Mouse (Mus musculus): Measurements from ENCODE around the gene Eid1.
A peak's percentile ranks its signal among the peaks of the same experiment; 100 is the strongest.

Gene Eid1

DNA sequence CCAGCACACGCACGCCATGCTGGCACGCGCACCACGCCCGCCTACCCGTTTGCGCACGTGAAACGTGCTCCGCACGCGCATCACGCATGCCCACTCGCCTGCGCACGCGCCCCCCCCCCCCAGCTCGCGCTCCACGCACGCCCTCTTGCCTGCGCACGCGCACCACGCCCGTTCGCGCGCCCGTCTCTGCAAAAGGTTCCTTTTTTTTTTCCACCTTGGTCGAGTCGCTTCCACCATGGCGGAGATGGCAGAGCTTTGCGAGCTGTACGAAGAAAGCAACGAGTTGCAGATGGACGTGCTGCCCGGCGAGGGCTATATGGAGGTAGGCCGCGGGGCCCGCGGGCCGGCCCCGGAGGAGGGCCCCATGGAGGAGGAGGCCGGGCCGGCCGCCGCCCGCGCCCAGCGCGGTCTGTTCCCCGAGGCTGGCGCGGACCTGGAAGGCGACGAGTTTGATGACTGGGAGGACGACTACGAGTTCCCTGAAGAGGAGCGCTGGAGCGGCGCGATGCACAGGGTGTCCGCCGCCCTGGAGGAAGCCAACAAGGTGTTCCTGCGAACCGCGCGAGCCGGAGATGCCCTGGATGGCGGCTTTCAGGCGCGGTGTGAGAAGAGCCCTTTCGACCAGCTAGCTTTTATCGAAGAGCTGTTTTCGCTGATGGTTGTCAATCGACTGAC lies at the start of gene Eid1:
TSS of gene Eid1 (plus strand) at position 139 of the 675 bp plus-strand sequence.
- DNase-seq (ENCODE audit: low spot score): peak; percentile 89

DNA sequence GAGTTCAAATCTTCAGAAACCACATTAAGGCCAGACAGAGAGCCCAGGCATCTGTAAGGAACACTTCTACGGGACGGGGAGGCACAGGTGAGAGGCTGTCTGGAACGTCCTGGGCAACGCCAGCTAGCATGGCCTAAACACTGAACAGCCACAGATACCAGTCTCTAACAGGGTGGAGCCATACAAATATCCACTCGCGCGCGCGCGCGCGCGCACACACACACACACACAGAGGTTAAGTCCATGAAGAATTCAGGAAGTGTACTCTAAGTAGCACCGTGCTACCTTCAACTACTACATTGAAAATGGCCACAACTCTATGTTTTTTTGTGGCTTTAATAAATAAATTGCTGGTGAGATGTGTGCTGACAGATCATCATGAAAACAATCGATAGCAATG lies 49.7 kb upstream of the Eid1 start:
- DNase-seq (ENCODE audit: low spot score): no peak

DNA sequence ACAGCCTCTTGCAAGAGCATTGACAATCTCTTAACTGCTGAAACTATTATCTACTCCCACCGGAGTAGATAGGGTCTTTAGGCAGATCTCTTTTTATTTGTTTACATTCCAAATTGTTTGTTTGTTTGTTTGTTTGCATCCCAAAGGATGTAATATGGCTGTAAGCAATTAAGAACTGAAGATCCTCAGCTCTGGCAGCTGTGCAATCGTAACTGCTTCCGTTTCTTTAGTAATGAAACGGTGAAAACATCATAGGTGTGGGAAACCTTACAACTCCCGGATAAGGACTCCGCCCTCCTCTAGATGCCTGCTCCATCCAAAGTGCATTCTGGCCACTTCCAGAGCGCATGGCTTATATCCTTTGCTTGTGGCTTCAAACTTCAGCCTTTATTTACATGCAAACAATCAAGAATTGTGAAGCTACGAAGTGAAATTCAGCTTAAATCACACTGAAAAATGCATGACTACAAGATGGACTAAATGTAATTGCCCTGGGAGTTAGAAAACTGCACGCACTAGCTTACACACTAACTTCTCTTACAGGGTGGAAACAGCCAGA lies 48.7 kb upstream of the Eid1 start:
- DNase-seq (ENCODE audit: low spot score): no peak

DNA sequence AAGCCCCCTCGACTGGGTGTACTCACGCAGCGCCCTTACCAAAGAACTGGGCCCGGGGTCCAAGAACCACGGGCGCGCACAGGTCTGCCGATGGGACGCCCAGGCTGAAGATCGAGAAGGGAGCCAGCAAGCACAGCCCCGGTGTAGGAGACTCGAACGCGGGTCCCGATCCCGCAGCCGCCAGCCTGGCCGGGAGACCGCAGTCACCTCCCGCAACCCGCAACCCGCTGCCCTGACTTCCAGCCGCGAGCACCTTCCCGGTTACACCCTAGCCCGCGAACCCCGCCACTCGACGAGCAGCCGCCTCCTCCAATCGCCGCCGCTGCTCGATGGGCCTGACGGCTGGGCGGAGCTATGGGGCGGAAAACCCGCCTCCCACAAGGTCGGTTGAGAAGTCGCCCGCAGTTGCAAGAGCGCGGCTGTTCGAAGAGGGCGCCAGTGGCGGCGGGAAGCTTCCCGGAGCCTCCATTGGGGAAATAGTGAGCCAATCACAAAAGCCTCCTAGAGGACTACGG lies 48.0 kb upstream of the Eid1 start, which contains the start of gene Cep152:
TSS of gene Cep152 (minus strand) at position 277 of the 515 bp plus-strand sequence.
- DNase-seq (ENCODE audit: low spot score): peak; percentile 97

DNA sequence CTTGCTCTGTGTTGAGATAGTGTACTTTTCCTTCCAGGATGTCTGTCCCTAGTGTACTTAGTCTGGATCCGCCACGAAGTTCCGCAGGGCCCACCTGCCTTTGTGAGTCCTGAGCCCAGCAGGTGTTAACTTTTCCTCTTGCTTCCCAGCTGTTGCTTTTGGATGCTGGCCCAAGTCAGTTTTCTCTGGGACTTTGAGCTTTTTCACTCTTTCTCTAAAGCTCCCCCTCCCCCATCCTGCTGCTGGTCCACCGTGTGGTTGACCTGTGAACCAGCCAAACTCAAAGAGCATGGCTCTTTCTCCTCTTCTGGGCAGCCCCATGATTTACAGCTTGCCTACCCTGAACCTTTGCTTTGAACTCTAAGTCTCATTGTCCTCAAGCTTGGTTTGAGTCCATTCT lies 46.4 kb upstream of the Eid1 start:
- DNase-seq (ENCODE audit: low spot score): no peak

DNA sequence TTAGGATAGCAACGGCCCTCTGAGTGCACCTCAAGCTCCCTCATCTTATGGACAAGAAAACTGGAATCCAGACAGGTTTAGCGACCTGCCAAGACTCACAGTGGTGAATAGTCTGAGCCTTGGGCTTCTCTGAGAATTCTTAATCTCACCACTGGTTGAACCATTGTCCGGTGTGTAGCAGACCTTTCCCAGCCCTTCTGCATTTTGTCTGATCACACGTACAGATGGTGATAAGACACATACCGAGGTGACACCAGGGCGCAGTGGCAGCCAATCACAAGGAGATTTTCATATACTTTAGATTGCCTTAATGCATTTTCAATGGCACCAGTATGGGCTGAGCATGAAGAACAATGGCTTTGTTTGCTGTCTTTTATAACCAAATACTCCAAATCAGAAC lies 44.4 kb upstream of the Eid1 start:
- DNase-seq (ENCODE audit: low spot score): no peak

DNA sequence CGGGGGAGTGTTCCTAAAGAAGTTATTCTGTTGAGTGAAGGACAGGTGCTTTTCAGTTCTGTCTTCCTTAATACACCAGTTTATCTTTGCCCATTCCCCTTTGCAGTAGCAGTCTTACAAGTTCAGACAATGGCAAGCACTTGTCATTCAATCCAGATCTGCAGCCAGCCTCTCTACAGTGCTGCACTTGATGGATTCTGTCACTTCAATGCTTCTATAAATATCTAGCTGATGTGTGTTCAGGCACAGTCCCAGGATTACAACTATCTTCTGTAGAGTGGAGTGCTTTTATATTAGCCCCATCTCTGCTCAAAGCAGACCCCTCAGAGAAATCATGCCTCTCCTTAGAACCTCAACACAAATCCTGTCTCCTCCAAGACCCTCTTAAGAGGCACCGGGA lies 42.9 kb upstream of the Eid1 start:
- no peak for DNase-seq (ENCODE audit: low spot score)

DNA sequence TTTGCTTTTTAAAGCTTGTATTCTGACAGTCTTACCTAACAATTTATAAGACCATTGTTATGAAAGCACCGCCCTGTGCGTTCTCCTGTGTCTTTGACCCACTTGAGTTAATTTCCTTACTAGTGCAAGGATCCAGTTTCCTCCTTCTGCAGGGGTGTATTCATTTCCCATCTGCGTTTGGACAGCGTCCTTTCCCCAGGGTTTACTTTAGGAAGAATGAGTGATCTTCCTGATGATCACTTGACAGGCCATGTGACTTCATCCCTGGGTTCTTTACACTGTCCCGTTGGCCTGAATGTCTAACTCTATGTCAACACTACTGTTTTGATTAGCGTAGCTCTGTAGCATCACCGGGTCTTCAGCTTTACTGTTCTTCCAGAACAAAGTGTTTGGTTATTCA lies 35.6 kb upstream of the Eid1 start:
- DNase-seq (ENCODE audit: low spot score): no peak

DNA sequence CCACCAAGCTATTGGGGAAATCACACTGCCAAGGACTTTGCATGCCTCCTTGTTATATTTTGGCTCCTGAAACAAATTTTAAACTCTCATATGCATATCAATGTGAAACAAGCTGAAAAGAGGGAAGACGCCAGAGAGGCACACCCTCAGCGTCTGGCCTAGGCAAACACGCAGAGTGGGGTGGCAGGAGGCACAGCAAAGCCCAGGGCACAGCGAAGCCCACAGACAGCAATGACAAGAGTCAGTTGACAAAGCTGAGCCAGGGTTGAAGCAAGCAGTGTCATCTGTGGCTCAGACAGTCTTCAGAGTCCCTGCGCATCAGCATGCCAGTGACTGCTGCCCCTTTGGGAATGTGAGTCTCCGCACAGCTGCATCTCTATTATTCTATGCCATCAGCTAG lies 28.0 kb upstream of the Eid1 start:
- DNase-seq (ENCODE audit: low spot score): no peak

DNA sequence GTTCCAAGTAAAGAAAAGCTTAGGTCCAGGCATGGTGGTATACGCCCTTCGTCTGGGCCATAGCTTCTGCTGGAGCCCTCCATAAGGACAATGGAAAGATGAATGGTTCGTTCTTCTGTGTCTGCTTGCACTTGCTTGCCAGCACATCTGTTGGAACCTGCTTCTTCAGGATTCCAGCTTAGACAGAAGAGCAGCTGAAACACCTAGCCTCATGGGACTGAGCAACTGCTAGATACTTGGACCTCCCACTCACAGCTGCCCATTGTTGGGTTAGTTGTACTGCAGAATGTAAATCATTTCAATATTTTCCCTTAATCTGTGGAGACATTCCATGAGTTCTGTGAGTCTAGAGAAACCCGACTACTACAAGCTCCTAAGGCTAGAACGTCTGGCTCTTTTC lies 22.9 kb upstream of the Eid1 start:
- DNase-seq (ENCODE audit: low spot score): no peak

DNA sequence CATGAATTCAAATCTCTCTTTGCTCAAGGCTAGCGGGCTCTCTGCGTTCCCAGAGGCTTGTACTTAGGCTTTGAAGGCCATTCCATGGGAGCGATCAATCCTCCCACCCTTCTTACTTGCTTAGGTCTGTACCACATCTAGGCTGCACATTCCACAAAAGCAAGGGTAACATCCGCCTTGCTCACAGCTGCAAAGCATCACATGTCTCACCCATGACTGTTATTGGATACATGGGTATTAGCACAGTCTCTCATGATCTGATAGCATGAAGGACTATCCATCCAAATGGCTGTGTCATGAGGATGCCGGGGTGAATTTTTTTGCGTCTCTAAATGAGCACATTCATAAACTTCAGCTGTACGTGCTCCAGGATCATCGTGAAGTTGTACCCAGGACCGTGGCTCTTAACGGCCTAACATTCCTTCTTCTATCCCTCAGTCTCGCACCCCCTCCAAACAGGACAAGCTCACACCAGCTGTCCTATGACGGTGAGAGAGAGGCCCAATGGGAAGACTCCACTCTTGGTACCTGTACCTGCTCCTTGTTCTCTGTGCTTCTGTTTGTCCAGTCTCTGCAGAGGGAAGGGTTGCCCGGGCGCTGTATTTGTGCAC lies 22.0 kb upstream of the Eid1 start:
- no peak for DNase-seq (ENCODE audit: low spot score)

DNA sequence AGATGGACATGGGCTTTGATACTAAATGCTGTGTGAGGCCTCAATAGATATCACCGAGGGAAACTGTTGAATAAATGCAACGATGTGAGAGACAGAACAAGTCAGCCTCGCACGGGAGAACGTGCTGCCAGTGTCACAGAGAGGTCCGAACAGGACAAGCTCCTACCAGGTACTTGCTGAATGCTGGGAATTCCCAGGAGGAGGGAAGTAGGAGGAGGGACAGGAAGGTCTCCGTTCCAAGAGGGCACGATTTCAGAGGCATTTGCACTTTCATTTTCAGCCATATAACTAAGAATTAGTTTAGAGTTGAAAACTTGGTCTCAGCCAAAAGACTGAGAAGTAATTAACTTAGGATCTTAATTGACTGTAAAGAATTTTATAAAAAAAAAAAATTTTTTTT lies 21.3 kb upstream of the Eid1 start:
- DNase-seq (ENCODE audit: low spot score): no peak

DNA sequence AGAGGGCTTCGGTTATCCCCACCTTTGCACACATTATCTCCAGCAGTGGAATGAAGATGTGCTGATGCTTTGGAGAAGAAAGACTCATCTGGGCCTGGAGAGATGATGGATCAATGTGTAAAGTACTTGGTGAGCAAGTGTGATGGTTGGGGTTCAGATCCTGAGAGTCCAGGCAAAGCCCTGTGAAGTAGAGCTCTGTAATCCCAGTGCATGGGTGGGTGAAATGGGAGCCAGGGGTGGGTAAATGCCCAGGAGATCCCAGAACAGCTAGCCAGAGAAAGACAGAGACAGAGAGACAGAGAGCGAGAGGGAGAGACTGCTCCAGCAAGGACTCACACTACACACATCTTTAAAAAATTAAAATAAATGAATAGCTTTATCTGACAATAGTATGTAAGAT lies 19.6 kb upstream of the Eid1 start:
- DNase-seq (ENCODE audit: low spot score): no peak

DNA sequence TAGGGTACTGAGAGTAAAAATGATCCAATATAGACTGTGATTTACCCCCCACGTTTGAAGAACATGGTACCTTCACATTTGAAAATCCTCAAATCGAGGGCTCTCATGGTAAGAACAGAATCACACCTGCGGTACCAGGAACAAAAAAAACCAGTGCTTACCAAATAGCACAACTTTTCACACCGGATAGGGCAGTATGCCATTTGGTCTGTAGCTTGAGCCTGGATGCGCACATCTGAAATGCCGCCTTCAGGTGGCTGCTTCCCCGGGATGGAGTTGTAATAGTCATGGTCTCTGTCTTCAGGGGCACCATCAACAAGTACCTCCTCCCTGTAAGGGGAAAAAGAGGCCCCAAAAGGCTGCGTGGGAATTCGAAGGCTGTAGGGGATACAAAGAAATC lies 17.5 kb upstream of the Eid1 start:
- DNase-seq (ENCODE audit: low spot score): no peak

DNA sequence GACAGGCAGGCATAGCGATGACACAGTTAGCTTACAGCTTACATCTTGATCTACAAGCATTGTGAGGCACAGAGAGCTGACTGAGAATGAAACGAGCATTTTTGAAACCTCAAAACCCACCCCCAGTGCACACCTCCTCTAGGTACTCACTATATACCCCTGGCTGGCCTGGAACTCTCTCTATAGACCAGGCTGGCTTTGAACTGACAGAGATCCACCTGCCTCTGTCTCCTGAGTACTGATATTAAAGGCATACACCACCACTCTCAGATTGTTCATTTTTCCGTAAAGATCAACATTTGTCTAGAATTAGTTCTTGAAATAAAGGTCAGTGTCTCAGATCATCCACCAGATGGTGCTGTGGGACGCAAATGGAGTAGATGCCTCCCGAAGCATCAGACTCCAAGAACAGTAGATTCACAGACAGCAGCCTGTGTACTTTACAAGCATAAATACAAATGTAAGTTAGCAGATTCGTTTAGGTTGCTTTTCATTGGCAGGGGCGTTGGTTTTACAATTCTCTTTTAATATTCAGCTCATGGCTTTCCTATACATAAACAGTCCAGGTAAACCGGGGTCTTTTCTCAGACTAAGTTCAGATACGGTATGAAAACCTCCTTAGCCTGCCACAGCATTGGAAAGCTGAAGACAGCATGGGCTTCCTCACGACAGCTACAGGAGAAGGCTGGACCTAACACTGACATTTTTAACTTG lies 12.9 kb upstream of the Eid1 start:
- DNase-seq (ENCODE audit: low spot score): peak; percentile 54

DNA sequence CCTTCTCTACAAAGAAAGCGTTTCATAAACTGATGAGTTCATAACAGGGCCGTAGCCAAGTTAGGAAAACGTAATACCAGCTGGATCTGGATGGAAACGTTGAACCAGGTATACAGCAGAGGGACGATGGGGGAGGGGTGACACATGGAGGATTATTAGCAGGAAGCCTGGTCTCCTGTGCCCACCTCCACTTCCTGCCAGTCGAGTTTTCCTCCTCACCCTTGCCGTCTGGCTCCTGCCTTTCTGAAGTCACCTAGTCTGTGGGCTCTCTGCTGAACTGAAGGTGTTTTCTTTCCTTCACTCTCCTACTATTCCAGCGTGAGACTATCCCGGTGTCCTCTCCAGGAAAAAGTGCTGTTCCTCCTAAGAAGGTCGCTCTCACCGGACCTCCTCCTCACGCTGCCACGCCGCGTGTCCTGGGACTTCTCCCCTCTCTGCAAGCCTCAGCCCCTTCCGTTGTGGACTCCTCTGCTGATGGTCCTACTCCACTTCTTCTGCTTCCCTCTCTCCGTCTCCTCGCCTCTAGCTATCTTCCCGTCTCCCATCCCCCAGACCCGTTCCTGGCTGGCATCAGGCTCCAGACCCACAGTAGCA lies 12.3 kb upstream of the Eid1 start:
- no peak for DNase-seq (ENCODE audit: low spot score)

DNA sequence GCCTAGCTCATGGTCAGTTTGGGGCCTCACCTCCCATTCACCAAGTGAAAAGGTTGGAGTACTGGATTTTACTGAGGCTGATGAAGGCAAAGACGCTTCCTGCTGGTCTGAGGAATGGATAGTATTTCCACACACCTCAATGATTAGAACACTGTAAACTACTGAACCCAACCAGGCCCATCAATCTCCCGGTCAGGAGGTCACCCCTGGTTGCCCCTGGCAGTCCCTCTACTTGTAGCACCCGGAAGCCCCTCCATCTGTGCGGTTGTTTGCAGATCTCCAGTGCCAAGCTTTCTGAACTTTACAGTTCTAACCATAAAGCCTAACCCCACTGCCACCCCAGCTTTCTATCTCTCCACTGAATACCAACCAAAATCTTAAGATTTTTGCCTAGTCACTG lies 11.7 kb upstream of the Eid1 start:
- no peak for DNase-seq (ENCODE audit: low spot score)

DNA sequence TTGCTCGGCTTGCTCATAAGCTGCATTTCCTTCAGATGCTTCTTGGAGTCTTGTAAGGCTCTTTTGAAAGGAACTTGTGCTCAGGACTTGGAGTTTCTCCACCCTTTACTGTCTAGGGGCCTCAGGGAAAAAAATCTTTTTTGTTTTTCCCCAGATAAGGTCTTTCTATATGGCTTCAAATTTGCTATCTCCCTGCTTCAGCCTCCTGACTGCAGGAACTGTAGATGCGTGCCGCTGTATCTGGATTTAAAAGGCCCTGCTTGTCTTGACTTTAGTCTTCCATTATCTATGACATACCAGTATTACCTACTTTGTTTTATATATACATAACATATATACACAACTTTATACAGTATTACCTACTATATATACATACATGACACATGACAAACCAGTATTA lies 10.4 kb upstream of the Eid1 start:
- DNase-seq (ENCODE audit: low spot score): no peak

DNA sequence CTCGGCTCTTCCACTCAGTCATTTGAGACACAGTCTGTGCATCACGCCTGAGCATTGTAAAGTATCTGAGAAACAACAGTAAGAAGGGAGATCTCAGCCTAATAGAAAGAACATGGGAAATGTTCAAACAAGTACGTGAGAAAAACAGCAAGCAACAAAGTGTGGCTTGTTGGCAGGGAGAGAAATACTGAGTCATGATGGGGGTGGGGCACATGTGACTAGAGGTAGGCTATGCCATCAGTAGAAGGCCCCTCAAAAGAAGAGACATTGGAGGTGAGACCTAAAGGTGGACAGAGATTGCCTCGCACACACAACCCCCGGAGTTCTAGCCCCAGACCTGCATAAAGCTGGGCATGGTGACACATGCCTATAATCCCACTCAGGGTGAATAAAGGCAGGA lies 7.7 kb upstream of the Eid1 start:
- DNase-seq (ENCODE audit: low spot score): no peak

DNA sequence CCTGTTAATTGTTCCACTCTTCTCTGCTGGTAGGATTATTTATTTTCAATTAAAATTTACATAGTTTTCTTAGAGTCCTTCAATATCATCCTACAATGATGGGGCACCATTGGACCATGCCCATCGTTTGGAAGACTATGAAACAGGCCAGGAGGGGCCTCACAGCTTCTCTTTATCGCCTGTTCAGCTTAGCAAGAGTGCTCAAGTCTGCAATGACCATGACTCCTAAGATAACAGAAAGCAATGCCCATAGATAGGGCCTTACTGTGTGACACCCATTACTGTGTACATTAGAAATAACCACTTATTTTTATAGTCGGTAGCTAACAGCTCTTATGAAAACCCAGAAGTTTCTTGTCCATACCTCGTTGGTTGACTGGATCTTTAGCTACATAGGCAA lies 7.0 kb upstream of the Eid1 start:
- no peak for DNase-seq (ENCODE audit: low spot score)

DNA sequence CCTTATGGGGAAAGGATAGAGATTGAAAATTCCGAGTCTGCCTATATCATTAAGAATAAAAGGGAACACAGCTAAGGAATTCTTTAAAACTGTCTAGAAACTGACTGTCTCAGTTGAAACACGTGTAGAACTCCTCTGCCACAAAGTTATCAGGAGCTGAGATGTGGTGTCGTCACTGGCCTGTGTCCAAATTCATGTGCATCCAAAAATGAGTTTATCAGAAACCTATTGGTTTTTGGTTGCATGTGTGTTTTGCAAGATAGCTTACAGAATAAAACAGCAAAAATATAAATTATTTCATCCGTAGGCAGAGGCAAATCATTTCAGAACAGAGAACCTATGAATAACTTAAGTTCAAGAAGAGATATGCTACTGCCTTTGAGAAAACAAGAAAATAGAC lies 6.2 kb upstream of the Eid1 start:
- no peak for DNase-seq (ENCODE audit: low spot score)

DNA sequence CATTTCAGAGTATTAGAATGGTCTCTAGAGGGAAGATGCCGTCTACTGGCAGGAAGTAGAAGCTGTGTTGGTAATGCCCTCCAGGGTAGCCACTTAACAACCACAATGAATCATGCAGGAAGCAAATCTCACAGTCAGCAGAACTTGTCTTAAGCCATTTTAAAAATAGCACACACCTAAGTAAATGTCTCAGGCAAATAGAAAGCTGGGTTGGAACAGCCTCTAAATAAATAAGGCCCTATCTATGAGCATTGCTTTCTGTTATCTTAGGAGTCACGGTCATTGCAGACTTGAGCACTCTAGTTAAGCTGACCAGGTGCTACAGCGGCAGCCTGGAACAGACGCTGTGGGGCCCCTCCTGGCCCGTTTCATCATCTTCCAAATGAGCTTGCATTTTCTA lies 5.7 kb upstream of the Eid1 start:
- DNase-seq (ENCODE audit: low spot score): no peak

DNA sequence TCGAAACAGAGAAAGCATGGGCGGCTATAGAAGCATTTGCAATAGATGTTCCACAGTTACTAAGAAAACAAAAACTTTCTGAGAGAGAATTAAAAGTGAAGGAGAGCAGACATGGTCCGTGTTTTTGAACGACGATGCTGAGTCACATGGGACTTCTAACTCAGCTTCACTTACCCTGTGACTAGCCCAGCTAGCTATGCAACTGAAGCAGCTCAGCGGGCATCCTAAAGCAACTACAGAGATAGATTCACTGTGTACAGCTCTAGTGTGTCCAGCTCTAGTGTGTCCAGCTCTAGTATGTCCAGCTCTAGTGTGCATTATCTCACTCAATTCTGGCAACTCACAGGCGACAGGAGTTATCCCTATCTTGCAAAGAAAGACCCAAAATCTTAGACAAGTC lies 5.2 kb upstream of the Eid1 start:
- no peak for DNase-seq (ENCODE audit: low spot score)
